Mouse (Mus musculus): ENCODE results near the gene Tfpt.
"Not testable (repeated sequence)": the region's sequence is repeated elsewhere in the genome, so short reads cannot be mapped to it uniquely, and the experiment has no call there.

Gene Tfpt

DNA sequence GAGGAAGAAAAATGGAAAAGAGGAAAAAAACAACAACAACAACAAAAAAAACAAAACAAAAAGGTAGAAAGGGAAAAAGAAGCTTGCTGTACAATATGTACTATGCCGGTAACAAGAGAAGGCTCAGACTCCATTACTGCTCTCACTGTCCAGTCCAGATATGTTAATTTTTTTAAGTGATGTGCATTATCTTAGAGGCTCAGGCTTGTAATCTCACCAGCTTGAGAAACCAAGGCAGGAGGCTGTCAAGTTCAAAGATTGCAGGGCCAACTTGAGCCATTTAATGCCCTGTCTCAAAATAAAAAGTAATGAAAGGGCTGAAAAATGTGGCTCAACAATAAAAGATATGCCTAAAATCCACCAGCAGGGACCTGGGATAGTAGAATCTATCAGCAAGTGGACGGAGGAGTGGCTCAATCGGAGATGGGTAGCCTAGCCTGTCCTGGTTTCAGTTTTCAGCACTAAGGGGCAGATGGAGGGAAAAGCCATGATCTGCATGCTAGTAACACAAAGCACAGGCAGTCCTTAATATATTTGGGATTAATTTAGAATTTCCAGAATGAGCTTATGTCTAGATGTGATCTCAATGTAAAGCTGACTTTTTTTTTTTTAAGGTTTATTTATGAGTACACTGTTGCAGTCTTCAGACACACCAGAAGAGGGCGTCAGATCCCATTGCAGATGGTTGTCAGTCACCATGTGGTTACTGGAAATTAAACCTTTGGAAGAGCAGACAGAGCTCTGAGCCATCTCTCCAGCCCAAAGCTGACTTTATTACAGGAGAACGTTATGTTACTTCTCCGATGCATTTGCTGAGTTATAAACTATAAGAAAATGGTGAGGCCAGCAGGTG lies 13.1 kb downstream of the Tfpt start:
- DNase-seq: no peak

DNA sequence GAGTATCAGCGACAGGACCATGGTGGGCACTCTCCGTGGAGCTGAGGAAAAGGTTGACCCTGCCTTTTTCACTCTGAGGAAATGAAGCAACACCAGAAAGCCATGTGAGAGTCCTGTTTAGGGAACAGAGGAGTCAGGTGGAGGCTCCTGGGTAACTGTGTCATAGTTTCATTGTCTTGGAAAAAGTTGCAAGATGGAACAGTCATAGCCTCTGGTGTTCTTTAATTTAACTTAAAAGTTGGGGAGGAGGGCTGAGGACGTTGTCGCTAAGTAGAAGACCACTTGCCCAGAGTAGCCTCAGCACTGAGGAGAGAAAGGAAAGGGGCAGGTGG lies 13.7 kb downstream of the Tfpt start, which contains the start of gene Oscar:
Oscar (minus strand) TSS at position 101 of the 332 bp plus-strand sequence.
- DNase-seq: no peak

DNA sequence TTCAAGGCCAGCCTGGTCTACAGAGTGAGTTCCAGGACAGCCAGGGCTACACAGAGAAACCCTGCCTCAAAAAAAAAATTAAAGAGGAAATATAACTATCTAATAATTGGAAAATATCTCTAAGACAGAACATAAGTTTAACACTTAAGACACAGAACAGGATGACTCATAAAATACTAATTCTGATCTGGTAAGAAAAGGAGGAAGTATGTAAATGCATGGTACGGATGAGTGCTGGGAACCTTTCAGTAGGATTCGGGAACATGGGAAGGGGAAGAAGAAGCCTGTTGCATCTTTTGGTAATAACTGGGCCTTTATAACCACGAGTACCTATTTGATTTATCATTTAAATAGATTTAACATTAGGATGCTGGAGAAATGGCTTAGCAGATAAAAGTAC lies 15.7 kb downstream of the Tfpt start:
- no peak for DNase-seq

DNA sequence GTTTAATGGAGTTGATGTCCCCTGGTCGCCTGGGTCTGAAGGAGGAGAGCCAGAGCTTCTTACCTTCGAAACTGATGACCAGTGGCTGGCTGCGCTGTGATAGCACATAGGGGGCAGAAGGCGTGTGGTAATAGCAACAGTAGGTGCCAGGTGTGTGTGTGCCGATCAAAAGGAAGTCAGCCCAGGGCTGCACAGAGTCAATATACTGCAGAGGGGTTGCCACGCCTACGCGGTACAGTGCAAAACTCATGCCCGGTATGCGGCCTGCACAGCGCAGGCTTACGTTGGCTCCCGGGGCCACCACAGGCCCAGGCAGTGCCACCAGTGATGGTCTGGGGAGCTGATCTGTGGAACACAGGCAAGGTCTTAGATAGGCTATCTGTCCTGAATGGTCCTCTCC lies 18.7 kb downstream of the Tfpt start:
- DNase-seq: no peak

DNA sequence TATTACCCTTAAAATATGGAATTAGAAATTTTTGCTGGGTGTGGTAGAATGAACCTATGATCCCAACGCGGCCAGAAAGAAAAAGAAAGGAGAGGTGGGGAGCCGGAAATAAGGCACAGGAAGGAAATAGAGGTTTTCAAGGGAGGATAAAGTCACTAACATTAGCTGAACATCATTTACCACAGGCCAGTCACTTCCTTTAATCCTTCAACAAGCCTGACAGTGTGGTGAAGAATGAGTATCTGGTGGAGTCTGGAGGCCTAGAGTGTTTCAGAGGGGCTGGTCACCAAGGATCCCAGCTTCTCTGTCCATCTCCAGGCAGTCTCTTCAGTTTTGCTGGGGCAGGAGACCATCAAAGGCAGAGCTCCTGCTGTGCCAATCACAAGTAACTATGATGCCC lies 19.3 kb downstream of the Tfpt start:
- DNase-seq: no peak

DNA sequence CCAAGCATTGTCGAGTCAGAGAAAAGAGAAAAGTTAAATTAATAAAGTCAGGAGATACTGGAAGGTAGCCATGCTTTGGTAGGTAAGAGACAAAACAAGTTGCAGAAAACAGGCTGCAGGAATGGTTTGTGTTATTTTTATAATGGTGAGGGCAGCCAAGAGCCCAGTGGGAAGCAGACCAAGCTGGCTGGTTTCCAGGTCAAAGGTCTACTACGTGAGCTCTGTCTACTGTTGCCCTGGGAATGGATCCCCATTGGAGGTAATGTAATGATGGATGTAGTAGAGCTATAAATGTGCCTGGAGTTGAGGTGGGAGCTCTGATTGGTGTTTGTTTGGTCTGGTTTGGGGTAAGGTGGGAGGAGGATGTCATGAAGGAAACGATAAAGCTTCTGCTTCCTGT lies 20.6 kb downstream of the Tfpt start:
- peak; percentile 88 to 89 for DNase-seq

DNA sequence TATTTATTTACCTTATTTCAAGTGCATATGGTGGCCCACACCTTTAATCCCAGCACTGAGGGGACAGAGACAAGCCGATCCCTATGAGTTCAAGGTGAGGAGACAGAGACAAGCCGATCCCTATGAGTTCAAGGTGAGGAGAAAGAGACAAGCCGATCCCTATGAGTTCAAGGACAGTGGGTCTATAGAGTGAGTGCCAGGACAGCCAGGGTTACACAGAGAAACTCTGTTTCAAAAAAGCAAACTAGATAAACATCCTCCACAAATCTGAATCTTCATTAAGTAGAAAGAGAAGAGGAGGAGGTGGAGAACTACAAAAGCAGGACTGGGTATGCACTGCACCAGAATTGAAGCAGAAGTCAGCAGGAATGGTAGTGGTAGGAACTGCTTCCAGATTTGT lies 21.1 kb downstream of the Tfpt start:
- no peak for DNase-seq

DNA sequence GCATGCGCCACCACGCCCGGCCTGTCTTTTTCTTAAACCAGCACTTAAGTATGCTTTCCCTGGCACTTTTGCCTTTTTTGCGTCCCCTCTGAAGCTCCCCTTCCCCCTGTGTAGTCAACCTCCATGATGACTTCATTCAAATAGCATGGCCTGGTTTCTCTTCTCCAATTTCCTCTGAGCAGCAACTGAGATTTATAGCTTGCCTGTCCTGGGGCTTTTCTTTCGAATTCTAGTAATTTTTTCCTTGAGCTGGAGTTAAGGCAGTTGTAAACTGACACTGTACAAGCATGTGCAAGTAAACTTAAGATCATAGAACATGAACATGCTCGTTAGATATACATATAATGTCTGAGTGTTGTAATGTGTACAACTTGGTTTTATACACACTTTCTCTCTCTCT lies 22.3 kb downstream of the Tfpt start:
- no peak for DNase-seq

DNA sequence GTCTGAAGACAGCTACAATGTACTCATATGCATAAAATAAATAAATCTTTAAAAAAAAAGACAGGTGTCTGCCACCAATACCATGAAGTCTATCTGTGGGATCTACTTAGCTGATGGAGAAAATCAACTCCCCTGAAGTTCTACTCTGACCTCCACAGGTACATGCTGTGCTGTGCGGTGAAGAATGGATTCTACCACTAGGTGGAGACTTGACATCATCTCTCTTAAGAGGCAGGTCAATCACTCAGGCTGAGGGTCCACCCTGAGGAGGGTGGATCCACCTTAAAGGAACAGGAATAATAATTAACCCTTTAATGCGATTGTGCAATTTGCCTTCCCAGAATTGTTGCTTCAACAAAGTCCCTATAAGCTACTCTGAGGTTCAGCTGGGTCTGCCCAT lies 22.9 kb downstream of the Tfpt start:
- DNase-seq: peak; percentile 54 to 73

DNA sequence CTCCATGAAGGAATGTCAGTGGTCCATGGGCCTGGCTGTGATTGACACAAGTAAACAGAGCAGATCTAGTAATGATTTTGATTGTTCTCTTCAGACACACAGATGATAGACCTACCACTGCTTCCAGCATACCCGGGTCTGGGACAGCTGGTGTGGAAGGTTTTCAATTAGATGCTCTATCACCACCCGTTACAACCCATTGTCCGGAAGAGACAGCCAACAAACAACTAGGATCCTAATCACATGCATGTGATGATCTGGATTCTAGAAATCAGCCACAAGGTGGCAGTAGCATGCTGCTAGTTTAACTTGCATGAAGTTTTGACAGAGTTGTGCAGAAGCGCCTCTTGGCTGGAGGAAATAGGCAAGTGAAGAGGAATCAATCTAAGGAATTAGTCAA lies 28.6 kb downstream of the Tfpt start:
- DNase-seq: peak; percentile 78 to 85

DNA sequence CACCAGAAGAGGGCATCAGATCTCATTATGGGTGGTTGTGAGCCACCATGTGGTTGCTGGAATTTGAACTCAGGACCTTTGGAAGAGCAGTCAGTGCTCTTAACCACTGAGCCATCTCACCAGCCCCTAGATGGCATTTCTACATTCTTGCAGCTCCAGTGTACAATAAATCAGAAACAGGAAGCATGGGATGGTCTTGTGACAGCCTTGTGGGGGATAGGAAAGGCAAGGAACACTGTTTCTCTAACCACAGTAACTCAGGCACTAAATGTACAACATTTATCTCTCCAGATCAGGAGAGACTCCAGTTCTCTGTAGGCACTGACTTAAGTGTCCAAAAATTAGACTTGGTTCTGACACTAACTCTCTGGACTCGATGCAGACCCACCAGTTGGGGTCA lies 32.0 kb downstream of the Tfpt start:
- not testable (repeated sequence) for DNase-seq

DNA sequence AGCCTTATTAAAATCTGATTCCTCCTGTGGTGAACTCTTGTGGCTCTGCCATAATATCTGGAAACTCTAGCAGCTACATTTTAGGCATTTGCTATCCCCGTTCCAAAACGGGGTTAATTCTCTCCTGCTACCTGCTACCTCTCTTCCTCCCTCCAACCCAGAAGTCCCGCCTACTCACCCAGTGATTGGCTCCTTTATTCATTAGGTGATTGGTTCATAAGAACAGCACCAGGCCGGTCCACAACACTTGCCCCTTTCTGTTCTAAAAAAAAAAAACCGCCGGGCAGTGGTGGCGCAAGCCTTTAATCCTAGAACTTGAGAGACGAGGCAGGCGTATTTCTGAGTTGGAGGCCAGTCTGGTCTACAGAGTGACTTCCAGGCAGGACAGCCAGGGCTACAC lies 34.6 kb downstream of the Tfpt start:
- peak; percentile 58 to 69 for DNase-seq

DNA sequence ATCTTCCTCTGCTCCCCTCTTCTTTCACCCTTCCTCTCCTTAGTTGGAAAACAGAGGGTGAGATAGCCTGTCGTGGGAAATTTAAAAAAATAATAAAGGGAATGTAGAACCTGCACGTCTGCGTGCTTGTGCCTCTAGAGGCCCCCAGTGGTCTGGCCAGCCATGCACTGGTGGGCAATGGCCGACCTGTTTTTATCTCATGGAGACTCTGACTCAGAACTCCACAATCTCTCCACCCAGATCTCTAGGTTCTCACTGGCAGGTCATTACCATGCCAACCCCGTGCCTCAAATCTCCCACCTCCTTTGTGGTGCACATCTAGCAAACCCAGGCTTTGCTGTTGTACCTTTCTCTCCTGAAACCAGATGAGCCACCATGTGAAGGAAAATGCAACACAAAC lies 35.0 kb downstream of the Tfpt start:
- no peak for DNase-seq

DNA sequence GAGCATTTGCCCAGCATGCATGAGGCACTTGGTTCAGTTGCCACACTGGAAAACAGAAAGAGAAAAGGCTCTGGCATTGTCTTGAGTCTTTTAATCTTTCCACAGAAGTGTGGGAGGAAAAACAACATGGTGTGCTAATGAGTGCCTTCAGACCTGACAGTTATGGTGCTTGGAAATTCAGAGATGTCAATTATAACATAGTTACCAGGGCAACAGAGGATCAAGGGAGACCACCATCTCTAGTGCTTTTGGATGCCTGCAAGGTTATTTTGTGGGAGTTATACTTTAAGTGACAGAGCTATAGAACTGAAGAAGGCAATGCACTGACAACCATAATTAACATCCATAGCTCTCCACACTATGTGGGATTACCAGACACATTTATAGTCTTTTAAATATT lies 35.9 kb downstream of the Tfpt start:
- no peak for DNase-seq

DNA sequence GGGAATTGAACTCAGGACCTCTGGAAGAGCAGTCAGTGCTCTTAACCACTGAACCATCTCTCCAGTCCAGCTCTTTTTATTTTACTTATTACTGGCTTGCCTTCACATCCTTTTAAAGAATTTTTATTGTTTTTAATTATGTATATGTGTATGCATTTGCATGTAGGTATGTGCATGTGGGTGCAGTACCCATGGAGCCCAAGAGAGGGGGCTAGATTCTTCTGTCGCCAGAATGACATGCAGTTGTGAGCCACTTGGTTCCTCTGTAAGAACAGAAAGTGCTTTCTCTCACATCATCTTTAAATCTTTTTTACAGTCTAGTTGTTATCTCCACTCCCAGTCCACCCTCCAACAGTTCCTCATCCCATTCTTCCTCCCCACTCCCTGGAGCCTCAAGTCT lies 38.2 kb downstream of the Tfpt start:
- DNase-seq: no peak

DNA sequence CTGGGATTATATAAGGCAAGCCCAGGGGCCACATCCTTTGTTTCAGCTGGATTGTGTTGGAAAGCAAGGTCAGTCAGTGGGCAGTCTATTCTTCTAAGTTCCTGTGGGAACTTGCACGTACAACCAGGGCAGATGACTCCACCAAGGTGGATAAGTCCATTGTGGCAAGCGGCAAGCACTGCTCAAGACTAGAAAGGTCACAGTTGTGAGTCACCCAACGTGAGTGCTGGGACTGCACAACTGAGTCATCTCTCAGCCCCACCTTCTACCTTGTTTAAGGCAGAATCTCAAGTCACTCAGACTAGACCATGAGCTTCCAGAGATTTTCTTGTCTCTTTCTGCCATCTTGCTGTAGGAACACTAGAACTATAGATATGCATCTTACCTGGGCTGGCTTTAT lies 39.2 kb downstream of the Tfpt start:
- DNase-seq: no peak

DNA sequence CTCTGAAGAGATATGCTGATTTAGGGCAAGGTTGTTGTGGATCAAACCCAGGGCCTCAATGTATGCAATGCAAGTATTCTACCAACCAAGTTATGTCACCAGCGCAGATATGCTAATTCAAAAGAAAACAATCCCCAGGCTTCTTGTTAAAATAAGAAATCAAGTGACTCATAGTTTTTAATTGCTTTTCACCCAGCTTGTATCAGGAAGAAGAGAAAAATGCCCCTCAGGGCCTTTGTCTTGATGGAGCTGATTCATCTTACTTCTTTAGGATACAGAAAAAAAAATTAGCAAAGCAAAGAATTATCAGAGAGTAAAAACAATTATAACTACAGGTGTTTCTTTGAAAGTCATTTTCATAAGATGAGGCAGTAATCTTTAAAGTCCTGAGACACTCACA lies 42.4 kb downstream of the Tfpt start:
- DNase-seq: no peak

DNA sequence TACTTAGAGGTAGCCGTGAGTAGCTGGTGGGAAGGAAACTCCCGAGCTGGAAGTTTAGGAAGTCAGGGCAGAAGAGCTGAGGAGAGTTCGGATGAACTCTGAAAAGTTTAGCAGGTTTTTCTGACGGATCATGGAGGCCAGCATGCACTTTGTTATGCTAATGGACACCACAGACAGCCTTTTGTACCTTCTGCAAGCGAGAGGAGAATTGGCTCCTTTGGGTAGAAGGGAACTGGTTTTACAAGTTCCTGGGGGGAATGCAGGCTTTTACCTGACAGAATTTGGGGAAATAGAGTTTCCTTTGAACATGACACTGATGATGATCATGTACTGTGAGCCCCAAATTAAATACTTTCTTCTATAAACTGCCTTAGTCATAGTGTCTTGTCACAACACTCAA lies 43.5 kb downstream of the Tfpt start:
- no peak for DNase-seq

DNA sequence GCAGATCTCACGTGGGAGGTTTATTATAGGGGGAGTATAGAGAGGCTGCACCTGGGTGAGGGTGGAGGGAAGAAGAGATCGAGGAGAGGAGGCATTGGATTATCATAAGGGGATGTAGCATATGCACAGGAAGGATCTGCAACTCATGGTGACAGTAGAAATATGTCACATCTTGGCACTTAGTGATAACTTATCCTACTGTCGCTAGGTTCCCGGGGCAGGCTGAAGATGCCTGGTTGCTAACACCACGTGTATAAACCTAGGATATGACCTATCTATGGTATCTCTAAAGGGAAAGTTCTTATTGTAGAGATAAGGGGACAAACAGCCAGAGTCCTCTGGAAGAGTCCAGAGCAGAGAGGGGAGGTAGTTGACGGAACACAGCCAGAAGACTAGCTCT lies 44.0 kb downstream of the Tfpt start:
- DNase-seq: no peak

DNA sequence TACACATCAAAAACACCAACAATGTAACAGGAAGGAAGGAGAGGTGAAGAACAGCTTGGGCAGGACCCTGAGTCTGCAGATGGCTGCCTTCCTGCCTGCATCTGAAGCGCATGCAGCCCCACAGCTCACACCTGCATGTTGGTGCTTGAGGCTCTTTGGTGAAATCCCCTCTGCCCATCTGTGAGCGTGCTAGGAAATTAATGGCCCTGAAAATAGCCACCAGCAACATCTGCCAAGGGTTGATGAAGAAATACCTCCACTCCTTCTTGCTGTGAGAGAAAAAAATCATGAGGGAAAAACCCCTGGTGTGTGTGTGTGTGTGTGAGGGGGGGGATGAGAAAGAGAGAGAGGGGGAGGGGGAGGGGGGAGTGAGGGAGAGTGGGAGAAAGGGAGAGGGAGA lies 49.7 kb downstream of the Tfpt start:
- DNase-seq: no peak

DNA sequence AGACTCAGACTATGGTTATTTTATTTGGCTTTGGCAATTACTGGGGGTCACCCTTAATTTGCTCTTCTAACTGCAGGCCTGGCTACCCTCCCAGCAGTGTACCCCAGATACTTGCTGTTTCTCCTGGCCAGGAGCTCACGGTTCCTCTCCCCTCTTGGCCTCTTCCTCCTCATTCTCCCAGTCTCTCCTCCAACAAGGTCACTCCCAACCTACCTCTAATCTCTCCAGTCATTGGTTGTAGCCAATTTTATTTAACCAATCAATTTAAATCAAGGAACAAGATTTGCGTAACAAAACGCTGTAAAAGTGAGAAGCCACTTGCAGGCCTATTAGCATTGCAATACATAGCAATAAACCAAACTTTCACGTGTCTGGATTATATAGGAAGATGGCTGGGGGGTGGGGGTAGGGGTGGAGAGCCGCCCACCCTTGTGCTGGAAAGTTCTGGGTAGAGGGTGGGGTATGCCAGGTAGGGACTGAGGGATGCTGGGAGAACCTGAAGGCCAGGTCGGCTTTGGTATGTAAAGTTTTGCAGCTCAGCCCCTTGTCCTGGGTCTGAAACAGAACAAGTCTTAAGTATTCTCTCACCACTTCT lies 50.7 kb downstream of the Tfpt start:
- DNase-seq: no peak

DNA sequence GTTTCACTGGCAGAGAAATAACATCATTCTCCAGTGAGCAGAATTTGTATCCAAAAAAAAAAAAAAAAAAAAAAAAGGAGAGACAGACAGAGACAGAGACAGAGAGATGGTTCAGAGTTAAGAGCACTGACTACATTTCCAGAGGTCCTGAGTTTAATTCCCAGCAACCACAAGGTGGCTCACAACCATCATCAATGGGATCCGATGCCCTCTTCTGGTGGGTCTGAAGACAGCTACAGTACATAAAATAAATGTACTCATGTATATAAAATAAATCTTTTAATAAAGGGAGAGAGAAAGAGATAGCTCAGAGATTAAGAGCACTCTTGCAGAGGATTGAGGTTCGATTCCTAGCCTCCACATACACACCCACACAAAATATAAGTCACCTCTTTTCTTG lies 51.5 kb downstream of the Tfpt start:
- DNase-seq: no peak

DNA sequence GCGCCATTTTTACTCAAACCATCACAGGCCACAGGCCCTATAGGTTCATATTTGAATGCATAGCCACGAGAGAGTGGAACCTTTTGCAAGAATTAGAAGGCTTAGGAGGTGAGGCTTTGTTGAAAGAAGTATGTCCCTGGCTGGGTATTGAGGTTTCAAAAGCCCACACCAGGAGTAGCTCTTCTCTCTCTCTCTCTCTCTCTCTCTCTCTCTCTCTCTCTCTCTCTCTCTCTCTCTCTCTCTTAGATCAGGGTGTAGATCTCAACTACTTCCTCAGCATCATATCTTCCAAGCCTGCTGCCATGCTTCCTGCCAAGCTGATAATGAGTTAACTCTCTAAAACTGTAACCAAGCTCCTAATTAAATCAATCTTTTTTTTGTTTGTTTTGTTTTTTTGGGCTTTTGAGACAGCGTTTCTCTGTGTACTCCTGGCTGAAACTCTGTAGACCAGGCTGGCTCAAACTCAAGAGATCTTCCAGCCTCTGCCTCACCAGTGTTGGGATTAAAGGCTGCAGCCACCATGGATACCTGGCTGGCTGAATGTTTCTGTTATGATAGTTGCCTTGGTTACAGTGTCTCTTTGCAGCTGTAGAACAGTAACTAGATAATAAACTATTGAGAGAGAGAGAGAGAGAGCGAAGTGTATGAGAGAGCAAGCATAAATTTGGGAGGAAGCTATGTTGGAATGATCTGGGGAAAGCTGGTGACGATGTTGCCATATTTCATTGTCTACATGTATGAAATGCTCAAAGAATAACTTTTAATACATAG lies 53.2 kb downstream of the Tfpt start:
- DNase-seq: no peak

DNA sequence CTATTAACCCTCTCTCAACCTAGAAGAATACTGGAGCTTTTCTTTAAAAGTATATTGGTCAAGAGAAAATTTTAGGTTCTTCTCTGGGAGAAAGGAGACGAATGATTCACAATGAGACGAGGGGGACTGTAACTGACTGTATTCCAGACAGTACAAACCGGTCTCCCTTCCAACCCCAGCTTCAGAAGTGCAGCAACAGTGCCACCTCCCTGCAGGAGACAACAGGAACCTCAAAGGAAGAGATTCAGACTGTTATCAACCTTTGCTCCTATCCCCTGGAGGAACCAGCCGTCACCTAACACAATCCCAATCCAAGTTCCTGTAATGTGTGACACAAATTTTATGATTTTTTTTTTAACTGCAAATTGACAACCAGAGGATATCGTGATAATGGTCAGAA lies 55.5 kb downstream of the Tfpt start:
- no peak for DNase-seq
